Mouse (Mus musculus) limb, embryonic 12.5 days (tissue): ENCODE data around the gene Snx22. TPM values are rescaled to one million over a fixed set of nuclear protein-coding genes. Genes with fewer than 3 reads are reported as not detected.

Experiments used
- ATAC-seq: fragments of 200-750 bp; cut with Nextera tagmentation; 2 replicates; pipeline ENCODE4 v1.8.0; 2017; ENCODE audit warnings: low read depth, moderate TSS enrichment; ENCODE audit not compliant: insufficient number of reproducible peaks, insufficient read depth, low FRiP score, low TSS enrichment
- H3K27ac ChIP-seq: fragments of 300-500 bp; sonication (generic); 2 replicates; pipeline ENCODE4 v1.5.1; 2016; ENCODE audit warnings: mild to moderate bottlenecking, moderate library complexity
- H3K27me3 ChIP-seq: fragments of 300-500 bp; sonication (generic); 2 replicates; pipeline ENCODE4 v1.6.1; 2016; ENCODE audit warnings: mild to moderate bottlenecking, moderate library complexity
- H3K36me3 ChIP-seq: fragments of 300-500 bp; sonication (generic); 2 replicates; pipeline ENCODE4 v1.6.1; 2016; ENCODE audit warnings: mild to moderate bottlenecking, moderate library complexity
- H3K4me1 ChIP-seq: fragments of 300-500 bp; sonication (generic); replicated peaks from 2 replicates; pipeline ENCODE4 v1.6.1; 2016
- H3K4me2 ChIP-seq: fragments of 300-500 bp; sonication (generic); 2 replicates; pipeline ENCODE4 v1.6.1; 2016; ENCODE audit warnings: mild to moderate bottlenecking, moderate library complexity
- H3K4me3 ChIP-seq: fragments of 300-500 bp; sonication (generic); replicated peaks from 2 replicates; pipeline ENCODE4 v1.5.1; 2016; ENCODE audit warnings: mild to moderate bottlenecking
- H3K9ac ChIP-seq: fragments of 300-500 bp; sonication (generic); replicated peaks from 2 replicates; pipeline ENCODE4 v1.6.1; 2016; ENCODE audit warnings: mild to moderate bottlenecking, moderate library complexity
- H3K9me3 ChIP-seq: fragments of 300-500 bp; sonication (generic); 2 replicates; pipeline ENCODE4 v1.6.1; 2016; ENCODE audit warnings: mild to moderate bottlenecking, moderate library complexity
- WGBS: fragments of 180-500 bp; shearing (Covaris S2); methylation state at CpG from one replicate; pipeline ENCODE4 v1.1.7; 2016; 5-methylcytosine and 5-hydroxymethylcytosine counted together
- polyA plus RNA-seq: library from polyadenylated mRNA; unstranded; fragments of >200 nt; fragmentation: Nextera tagmentation; extraction: Ambion mirVana; gene quantifications from 2 replicates; pipeline ENCODE4 v1.2.1, GENCODE M21; 2016

Snx22 gene
- polyA plus RNA-seq, 1 experiment from 2014 or later, result 4.9 TPM

DNA sequence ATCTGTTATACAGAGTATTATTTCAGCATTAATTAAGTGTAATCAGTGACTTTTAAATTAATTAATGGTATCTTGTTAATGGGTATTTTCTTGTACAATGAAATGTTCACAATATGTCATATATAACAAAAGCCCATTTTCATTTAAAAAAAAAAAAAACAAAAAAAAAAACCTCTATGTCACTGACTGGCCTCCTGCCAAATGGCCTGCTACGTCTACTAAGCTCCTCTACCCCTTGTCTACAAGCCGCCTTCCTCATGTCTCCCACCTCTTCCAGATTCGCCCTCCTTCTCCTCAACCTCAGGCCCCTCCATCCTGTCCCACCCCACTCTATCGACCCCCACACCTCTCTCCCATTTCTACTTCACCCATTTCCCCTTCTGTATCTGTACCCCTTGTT, 18.0 kb downstream of the Snx22 start:
- H3K27me3 ChIP-seq, result no peaks in the 10 kb centered on the region
- no peaks in the 10 kb centered on the region for H3K9me3 ChIP-seq
- no peak overlapping the region for H3K4me3 ChIP-seq
- H3K27ac ChIP-seq, result no peak overlapping the region
- H3K4me1 ChIP-seq, result no peaks in the 10 kb centered on the region
- no peaks in the 10 kb centered on the region for H3K36me3 ChIP-seq
- no peak overlapping the region for H3K4me2 ChIP-seq
- WGBS, result 79% methylated on average over 4 of the region's 4 CpGs
- ATAC-seq, result no peak
- H3K9ac ChIP-seq, result no peak overlapping the region

DNA sequence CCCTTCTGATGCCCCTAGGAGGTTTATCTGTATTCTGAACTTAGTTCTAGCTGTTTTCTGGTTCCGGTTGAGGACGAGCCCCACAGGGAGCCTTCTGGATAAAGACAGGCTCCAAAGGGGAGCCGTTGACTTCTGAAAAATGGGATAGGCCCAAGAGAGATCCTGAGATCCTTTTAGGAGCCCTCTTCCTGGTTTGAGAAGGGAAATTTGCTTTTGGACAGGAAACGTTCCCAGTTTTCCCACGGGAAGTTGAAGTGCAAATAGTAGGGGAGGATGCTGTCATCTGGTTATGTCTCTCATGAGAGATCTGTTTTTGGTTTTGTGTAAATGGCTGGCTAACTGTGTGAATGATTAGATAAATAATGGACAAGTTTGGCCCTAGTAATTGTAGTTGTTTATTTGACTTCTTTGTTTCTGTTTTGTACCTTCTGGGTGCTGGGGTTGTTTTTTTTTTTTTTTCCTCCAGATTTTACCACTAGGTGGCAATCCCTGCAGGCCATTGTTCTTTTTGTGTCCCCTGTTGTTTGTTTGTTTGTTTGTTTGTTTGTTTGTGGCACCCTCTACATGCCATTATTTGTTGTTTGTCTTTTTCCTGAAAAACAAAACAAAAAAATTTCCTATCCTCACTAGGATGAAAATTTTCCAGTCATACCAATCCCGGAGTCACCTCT, 19.5 kb downstream of the Snx22 start:
- H3K27me3 ChIP-seq, result no peaks in the 10 kb centered on the region
- 74% methylated on average over 6 of the region's 6 CpGs for whole genome bisulfite sequencing
- no peak for ATAC-seq
- H3K4me3 ChIP-seq, result no peak overlapping the region
- H3K4me2 ChIP-seq, result no peak overlapping the region
- no peaks in the 10 kb centered on the region for H3K9me3 ChIP-seq
- no peaks in the 10 kb centered on the region; the same call in 1 of the 2 replicates for H3K36me3 ChIP-seq
- H3K9ac ChIP-seq, result no peak overlapping the region
- H3K4me1 ChIP-seq, result no peaks in the 10 kb centered on the region
- no peak overlapping the region for H3K27ac ChIP-seq

DNA sequence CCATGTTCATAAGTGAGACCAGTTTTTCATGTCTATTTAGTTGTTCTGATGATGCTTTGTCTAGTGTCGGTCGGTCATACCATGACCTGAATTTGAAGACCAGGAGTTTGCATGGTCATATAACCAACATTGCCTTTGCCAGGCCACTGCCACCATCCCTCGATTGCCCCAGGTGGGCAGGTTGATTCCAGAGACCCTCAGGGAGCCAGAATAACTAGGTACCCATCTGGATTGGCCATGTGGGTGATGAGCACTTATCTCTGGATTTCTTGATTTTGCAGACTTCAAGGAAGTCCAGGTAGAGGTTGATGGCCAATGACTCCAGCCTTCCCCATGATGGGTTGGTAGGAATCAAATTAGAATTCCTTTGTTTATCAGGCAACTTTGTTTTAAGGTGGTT, 26.3 kb downstream of the Snx22 start:
- WGBS, result 98% methylated on average over 3 of the region's 3 CpGs
- Histone ChIP-seq H3K4me2 (no peak overlapping the region), H3K36me3 (peaks cover 31% of the 10 kb centered on the region), H3K27me3 (no peaks in the 10 kb centered on the region), H3K4me1 (no peaks in the 10 kb centered on the region), H3K27ac (no peak overlapping the region), H3K9me3 (no peaks in the 10 kb centered on the region), H3K9ac (no peak overlapping the region), H3K4me3 (no peak overlapping the region)
- ATAC-seq, result no peak

DNA sequence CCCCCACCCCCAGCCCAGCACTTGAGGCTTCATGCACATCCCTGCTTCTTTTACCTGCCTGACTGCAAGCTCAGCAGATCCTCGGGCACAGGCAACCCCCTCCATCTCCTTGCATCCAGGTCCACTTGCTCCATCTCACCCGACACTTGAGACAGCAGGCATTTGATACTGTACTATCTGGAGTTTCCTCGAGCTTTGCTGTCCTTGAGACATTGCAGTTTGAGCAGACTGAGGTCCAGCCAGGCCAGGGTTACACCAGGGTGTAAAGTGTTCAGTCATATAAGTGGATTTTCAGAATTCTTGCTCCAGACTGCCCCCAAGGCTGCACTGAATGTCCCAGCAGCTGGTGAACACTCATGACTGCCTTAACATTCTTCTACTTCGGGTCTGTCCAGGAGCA, 27.2 kb downstream of the Snx22 start:
- peaks cover 39% of the 10 kb centered on the region for H3K36me3 ChIP-seq

DNA sequence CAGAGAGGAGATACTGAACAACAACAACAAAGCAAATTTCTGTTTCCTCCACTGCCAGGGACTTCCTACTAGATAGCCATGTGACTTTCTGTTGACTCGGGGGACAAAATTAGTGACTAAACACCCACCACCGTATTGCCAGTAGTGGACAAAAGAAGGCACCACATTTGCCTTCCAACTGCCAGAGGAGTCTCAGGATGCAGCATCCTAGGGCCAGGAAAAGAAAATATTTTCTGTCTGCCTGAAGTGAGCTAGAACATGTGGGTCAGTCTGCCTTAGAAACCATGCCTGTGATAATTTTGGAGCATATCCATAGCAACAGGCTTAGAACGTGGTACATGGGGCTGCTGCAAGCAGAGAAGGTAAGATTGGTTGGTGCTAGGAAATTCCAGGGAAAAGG, 28.7 kb downstream of the Snx22 start:
- H3K27ac ChIP-seq, result no peak overlapping the region
- no peak overlapping the region for H3K4me2 ChIP-seq

More for the DNA sequence above, 27.2 kb downstream of the Snx22 start:
- Histone ChIP-seq H3K9ac (no peak overlapping the region), H3K4me2 (no peak overlapping the region), H3K27ac (no peak overlapping the region), H3K9me3 (no peaks in the 10 kb centered on the region), H3K4me1 (no peaks in the 10 kb centered on the region), H3K4me3 (no peak overlapping the region), H3K27me3 (no peaks in the 10 kb centered on the region)
- 85% methylated on average over 4 of the region's 4 CpGs for WGBS
- ATAC-seq, result no peak

DNA sequence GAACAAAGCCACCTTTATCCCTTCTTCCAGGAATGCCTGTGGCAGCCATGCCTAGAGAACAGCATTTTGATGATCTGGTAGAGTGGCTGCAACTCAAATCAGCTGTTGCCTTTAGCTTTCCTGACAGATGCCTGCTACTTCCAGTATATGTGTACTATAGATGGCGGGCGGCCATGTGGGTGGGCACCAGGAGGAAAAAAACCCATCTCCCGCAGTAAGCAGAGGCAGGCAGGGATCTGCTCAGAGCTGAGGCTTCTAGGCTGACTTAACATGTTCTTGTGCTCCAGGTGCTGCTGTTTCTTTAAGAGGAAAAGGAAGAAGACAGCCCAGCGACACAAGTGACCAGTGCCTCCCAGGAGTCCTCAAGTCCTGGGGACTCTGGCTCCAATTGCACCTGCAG, 30.2 kb downstream of the Snx22 start:
- H3K36me3 ChIP-seq, result peaks cover 58% of the 10 kb centered on the region
- H3K4me1 ChIP-seq, result no peaks in the 10 kb centered on the region
- no peak for ATAC-seq
- WGBS, result 85% methylated on average over 4 of the region's 4 CpGs
- no peak overlapping the region for H3K9ac ChIP-seq
- no peak overlapping the region for H3K27ac ChIP-seq
- no peak overlapping the region for H3K4me2 ChIP-seq
- H3K4me3 ChIP-seq, result no peak overlapping the region
- no peaks in the 10 kb centered on the region for H3K27me3 ChIP-seq
- no peaks in the 10 kb centered on the region for H3K9me3 ChIP-seq

More for the DNA sequence above, 28.7 kb downstream of the Snx22 start:
- ATAC-seq, result no peak
- Histone ChIP-seq H3K4me3 (no peak overlapping the region), H3K27me3 (no peaks in the 10 kb centered on the region), H3K4me1 (no peaks in the 10 kb centered on the region), H3K9ac (no peak overlapping the region), H3K9me3 (no peaks in the 10 kb centered on the region), H3K36me3 (peaks cover 48% of the 10 kb centered on the region)
- WGBS, result 84% methylated on average over 3 of the region's 3 CpGs

DNA sequence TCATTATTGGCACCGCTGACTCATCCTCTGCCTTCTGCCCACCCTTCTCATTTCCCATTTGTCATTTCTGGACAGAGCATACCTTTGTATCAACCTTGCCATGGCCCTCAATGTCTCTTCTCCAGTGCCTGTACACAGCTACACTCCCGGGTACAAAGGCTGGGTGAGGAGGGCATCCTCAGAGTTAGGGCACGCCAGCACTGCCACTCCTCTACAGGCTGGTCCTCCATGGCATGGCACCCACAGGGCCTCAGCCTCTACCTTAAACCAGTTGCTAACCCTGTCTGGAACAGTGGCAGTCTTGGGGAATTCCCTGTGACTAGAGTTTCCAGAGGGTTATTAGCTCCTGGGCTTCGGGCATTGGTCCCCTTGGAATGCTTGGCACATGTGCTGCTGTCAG, 30.9 kb downstream of the Snx22 start:
- WGBS, result 94% methylated on average over 4 of the region's 4 CpGs
- Histone ChIP-seq H3K9me3 (no peaks in the 10 kb centered on the region), H3K9ac (no peak overlapping the region), H3K27ac (no peak overlapping the region), H3K4me3 (no peak overlapping the region), H3K4me2 (no peak overlapping the region), H3K27me3 (no peaks in the 10 kb centered on the region), H3K36me3 (peaks cover 64% of the 10 kb centered on the region), H3K4me1 (no peaks in the 10 kb centered on the region)
- no peak for ATAC-seq

DNA sequence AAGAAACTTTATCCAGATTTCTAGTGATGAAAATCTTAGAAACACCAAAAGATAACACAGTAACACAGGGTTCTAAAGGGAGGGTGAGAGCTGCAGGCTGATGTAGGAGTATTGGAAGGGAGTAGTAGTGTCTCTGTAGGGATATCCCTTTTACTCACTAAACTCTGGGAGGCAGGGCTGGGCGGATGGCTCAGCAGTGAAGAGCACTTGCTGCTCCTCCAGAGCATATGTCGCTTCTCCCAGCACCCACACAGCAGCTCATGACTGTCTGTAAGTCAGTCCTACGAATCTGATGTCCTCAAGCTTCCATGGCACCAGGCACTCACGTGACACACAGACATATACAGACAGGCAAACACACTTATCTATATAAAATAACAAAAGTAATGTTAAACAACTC, 31.4 kb downstream of the Snx22 start:
- Histone ChIP-seq H3K4me3 (no peak overlapping the region), H3K27ac (no peak overlapping the region), H3K4me1 (no peaks in the 10 kb centered on the region), H3K9me3 (no peaks in the 10 kb centered on the region), H3K36me3 (peaks cover 66% of the 10 kb centered on the region), H3K9ac (no peak overlapping the region), H3K4me2 (no peak overlapping the region), H3K27me3 (no peaks in the 10 kb centered on the region)
- no peak for ATAC-seq
- 90% methylated on average over 4 of the region's 4 CpGs for WGBS

DNA sequence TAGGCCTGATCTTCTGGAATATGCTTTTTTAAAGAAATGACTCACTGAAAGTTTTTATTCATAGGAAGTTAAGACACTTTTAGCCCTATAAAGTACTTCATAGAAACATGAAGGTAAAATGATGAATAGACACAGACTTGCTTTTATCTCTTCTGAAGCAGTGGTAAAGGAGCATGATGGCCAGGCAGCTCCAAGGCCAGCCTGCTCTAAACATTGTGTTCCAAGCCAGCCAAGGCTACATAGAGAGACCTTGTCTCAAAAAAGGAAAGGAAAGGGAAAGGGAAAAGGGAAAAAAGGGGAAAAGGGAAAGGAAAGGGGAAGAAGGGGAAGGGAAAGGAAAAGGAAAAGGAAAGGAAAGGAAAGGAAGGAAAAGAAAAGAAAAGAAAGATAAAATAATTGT, 48.9 kb downstream of the Snx22 start:
- no peak for ATAC-seq
- Histone ChIP-seq H3K36me3 (peaks cover 34% of the 10 kb centered on the region), H3K4me1 (no peaks in the 10 kb centered on the region), H3K9ac (no peak overlapping the region), H3K4me3 (no peak overlapping the region), H3K9me3 (no peaks in the 10 kb centered on the region), H3K27me3 (no peaks in the 10 kb centered on the region), H3K27ac (no peak overlapping the region), H3K4me2 (no peak overlapping the region)

Other genes starting within 250 kb of the Snx22 start
- 8.7 and 9.3 TPM in 2 replicates for gene Zfp609, start 242.2 kb downstream of the Snx22 start, polyA plus RNA-seq
- gene Pclaf, start 179.5 kb downstream of the Snx22 start, polyA plus RNA-seq, result 245 and 259 TPM in 2 replicates
- 36.3 and 41.6 TPM in 2 replicates for gene Trip4, start 160.9 kb downstream of the Snx22 start, polyA plus RNA-seq
- gene Csnk1g1, start 160.8 kb downstream of the Snx22 start, polyA plus RNA-seq, result 16.6 and 18.1 TPM in 2 replicates
- gene Ppib, start 9.5 kb downstream of the Snx22 start, polyA plus RNA-seq, result 527 and 542 TPM in 2 replicates
- gene Snx1, start 56.9 kb upstream of the Snx22 start, polyA plus RNA-seq, result 126 and 128 TPM in 2 replicates
- gene Ciao2a, start 56.9 kb upstream of the Snx22 start, polyA plus RNA-seq, result 172 and 176 TPM in 2 replicates
- 5.2 and 5.7 TPM in 2 replicates for gene Dapk2, start 88.5 kb upstream of the Snx22 start, polyA plus RNA-seq